Mouse (Mus musculus): ENCODE results near the gene Nodal.

DNA sequence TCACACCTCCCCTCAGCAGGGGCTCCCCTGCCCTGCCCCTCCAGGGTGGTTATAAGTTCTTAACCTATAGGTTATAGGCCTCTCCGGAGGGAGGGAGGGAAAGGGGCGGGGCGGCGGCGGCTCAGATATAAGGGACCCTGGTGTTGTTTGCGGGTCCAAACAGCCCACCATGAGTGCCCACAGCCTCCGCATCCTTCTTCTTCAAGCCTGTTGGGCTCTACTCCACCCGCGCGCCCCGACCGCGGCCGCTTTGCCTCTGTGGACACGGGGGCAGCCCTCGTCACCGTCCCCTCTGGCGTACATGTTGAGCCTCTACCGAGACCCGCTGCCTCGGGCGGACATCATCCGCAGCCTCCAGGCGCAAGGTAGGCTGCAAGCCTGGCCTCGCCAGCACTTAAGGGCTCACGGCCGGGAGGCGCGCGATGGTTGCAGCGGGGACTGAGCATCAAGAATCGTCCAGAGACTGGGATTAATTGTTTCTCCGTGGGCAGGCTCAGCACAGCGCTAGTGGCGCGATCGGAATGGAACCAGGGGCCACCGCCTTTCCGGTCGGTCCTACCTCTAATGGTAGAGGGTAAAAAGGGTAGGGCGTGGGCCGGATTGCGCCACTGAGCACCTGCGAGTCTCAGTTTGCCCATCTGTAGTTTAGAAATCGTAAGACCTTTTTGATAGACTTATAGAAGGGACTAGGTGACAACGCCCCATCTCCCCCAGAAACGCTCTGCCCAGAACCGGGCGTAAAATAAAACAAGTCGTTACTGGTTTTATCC, 544 bp downstream of the Nodal start:
- TF ChIP-seq GATA1 (IDR thresholded peaks at IDR 0.05; ENCODE audit: low read length) = no peak
- TF ChIP-seq TAL1 (IDR thresholded peaks at IDR 0.05; ENCODE audit: low read length) = no peak
